Mouse (Mus musculus): ENCODE results near the gene Ubfd1. TPM values are rescaled to one million over a fixed set of nuclear protein-coding genes. Genes with fewer than 3 reads are reported as not detected.

Ubfd1 gene
- polyA plus RNA-seq, 1 experiment from 2014 or later: 108 TPM

GRCm38 (mm10) chr7:122045181-122045634 is 21.8 kb upstream of the Ubfd1 start:
- Histone ChIP-seq H3K4me3 (replicated peaks; ENCODE audit: low read depth, low read length) (no peak overlapping the region), H3K9ac (replicated peaks; ENCODE audit: low read length) (no peak overlapping the region), H3K4me2 (ENCODE audit: low read length) (no peak overlapping the region), H3K36me3 (ENCODE audit: control insufficient read depth, insufficient read depth, low read length) (peaks cover 30% of the 10 kb centered on the region), H3K27me3 (ENCODE audit: control insufficient read depth, insufficient read depth, low read length) (no peaks in the 10 kb centered on the region), H3K4me1 (ENCODE audit: control insufficient read depth, insufficient read depth, low read length) (no peaks in the 10 kb centered on the region), H3K9me3 (ENCODE audit: control insufficient read depth, low read length) (no peaks in the 10 kb centered on the region), H3K27ac (replicated peaks; ENCODE audit: low read depth, low read length) (no peak overlapping the region)
- ATAC-seq (ENCODE audit: low FRiP score, low TSS enrichment): no peak
- 87% methylated on average over 4 of the region's 4 CpGs for WGBS
- no peak for DNase-seq

GRCm38 (mm10) chr7:122045711-122046110 is 21.3 kb upstream of the Ubfd1 start:
- WGBS: 94% methylated on average over 1 of the region's 1 CpGs
- no peak overlapping the region for H3K27ac ChIP-seq (replicated peaks; ENCODE audit: low read depth, low read length)
- DNase-seq (no peak), ATAC-seq (ENCODE audit: low FRiP score, low TSS enrichment) (no peak)
- H3K4me3 ChIP-seq (replicated peaks; ENCODE audit: low read depth, low read length): no peak overlapping the region
- peaks cover 30% of the 10 kb centered on the region for H3K36me3 ChIP-seq (ENCODE audit: control insufficient read depth, insufficient read depth, low read length)
- H3K4me1 ChIP-seq (ENCODE audit: control insufficient read depth, insufficient read depth, low read length): no peaks in the 10 kb centered on the region
- H3K27me3 ChIP-seq (ENCODE audit: control insufficient read depth, insufficient read depth, low read length): no peaks in the 10 kb centered on the region
- H3K9ac ChIP-seq (replicated peaks; ENCODE audit: low read length): no peak overlapping the region
- no peak overlapping the region for H3K4me2 ChIP-seq (ENCODE audit: low read length)
- no peaks in the 10 kb centered on the region for H3K9me3 ChIP-seq (ENCODE audit: control insufficient read depth, low read length)

- no peak overlapping the region for H3K9ac ChIP-seq (replicated peaks; ENCODE audit: low read length)
- H3K27ac ChIP-seq (replicated peaks; ENCODE audit: low read depth, low read length): no peak overlapping the region
- no peaks in the 10 kb centered on the region for H3K27me3 ChIP-seq (ENCODE audit: control insufficient read depth, insufficient read depth, low read length)
- H3K9me3 ChIP-seq (ENCODE audit: control insufficient read depth, low read length): no peaks in the 10 kb centered on the region
- H3K4me2 ChIP-seq (ENCODE audit: low read length): no peak overlapping the region
- no peak for DNase-seq
- no peaks in the 10 kb centered on the region for H3K4me1 ChIP-seq (ENCODE audit: control insufficient read depth, insufficient read depth, low read length)
- ATAC-seq (ENCODE audit: low FRiP score, low TSS enrichment): no peak
- WGBS: 92% methylated on average over 2 of the region's 2 CpGs
- no peak overlapping the region for H3K4me3 ChIP-seq (replicated peaks; ENCODE audit: low read depth, low read length)
- peaks cover 29% of the 10 kb centered on the region for H3K36me3 ChIP-seq (ENCODE audit: control insufficient read depth, insufficient read depth, low read length)
Measured at GRCm38 (mm10) chr7:122046813-122047212, 20.2 kb upstream of the Ubfd1 start.

GRCm38 (mm10) chr7:122048191-122048590 is 18.8 kb upstream of the Ubfd1 start:
- Histone ChIP-seq H3K27me3 (ENCODE audit: control insufficient read depth, insufficient read depth, low read length) (no peaks in the 10 kb centered on the region), H3K4me2 (ENCODE audit: low read length) (no peak overlapping the region), H3K27ac (replicated peaks; ENCODE audit: low read depth, low read length) (no peak overlapping the region), H3K4me1 (ENCODE audit: control insufficient read depth, insufficient read depth, low read length) (no peaks in the 10 kb centered on the region), H3K9me3 (ENCODE audit: control insufficient read depth, low read length) (no peaks in the 10 kb centered on the region), H3K9ac (replicated peaks; ENCODE audit: low read length) (no peak overlapping the region), H3K36me3 (ENCODE audit: control insufficient read depth, insufficient read depth, low read length) (peaks cover 29% of the 10 kb centered on the region), H3K4me3 (replicated peaks; ENCODE audit: low read depth, low read length) (no peak overlapping the region)
- no peak for DNase-seq
- 96% methylated on average over 9 of the region's 9 CpGs for WGBS
- ATAC-seq (ENCODE audit: low FRiP score, low TSS enrichment): no peak

GRCm38 (mm10) chr7:122050834-122051233 is 16.1 kb upstream of the Ubfd1 start:
- WGBS: 88% methylated on average over 1 of the region's 1 CpGs
- Histone ChIP-seq H3K27ac (replicated peaks; ENCODE audit: low read depth, low read length) (no peak overlapping the region), H3K9ac (replicated peaks; ENCODE audit: low read length) (no peak overlapping the region), H3K27me3 (ENCODE audit: control insufficient read depth, insufficient read depth, low read length) (no peaks in the 10 kb centered on the region), H3K4me1 (ENCODE audit: control insufficient read depth, insufficient read depth, low read length) (no peaks in the 10 kb centered on the region), H3K36me3 (ENCODE audit: control insufficient read depth, insufficient read depth, low read length) (peaks cover 32% of the 10 kb centered on the region), H3K4me3 (replicated peaks; ENCODE audit: low read depth, low read length) (no peak overlapping the region), H3K4me2 (ENCODE audit: low read length) (no peak overlapping the region), H3K9me3 (ENCODE audit: control insufficient read depth, low read length) (no peaks in the 10 kb centered on the region)
- DNase-seq (no peak), ATAC-seq (ENCODE audit: low FRiP score, low TSS enrichment) (no peak)

GRCm38 (mm10) chr7:122056633-122057032 is 10.3 kb upstream of the Ubfd1 start:
- no peaks in the 10 kb centered on the region for H3K4me1 ChIP-seq (ENCODE audit: control insufficient read depth, insufficient read depth, low read length)
- whole genome bisulfite sequencing: 92% methylated on average over 5 of the region's 5 CpGs
- no peaks in the 10 kb centered on the region for H3K27me3 ChIP-seq (ENCODE audit: control insufficient read depth, insufficient read depth, low read length)
- H3K9me3 ChIP-seq (ENCODE audit: control insufficient read depth, low read length): no peaks in the 10 kb centered on the region
- no peak overlapping the region for H3K4me3 ChIP-seq (replicated peaks; ENCODE audit: low read depth, low read length)
- no peak overlapping the region for H3K4me2 ChIP-seq (ENCODE audit: low read length)
- H3K9ac ChIP-seq (replicated peaks; ENCODE audit: low read length): no peak overlapping the region
- peaks cover 30% of the 10 kb centered on the region for H3K36me3 ChIP-seq (ENCODE audit: control insufficient read depth, insufficient read depth, low read length)
- DNase-seq (no peak), ATAC-seq (ENCODE audit: low FRiP score, low TSS enrichment) (no peak)
- H3K27ac ChIP-seq (replicated peaks; ENCODE audit: low read depth, low read length): no peak overlapping the region

GRCm38 (mm10) chr7:122065656-122066055 is 1.3 kb upstream of the Ubfd1 start:
- no peak overlapping the region for H3K27ac ChIP-seq (replicated peaks; ENCODE audit: low read depth, low read length)
- no peak for ATAC-seq (ENCODE audit: low FRiP score, low TSS enrichment)
- H3K4me2 ChIP-seq (ENCODE audit: low read length): peak overlapping the region; percentile 85
- 0 out of 2 replicates have a peak overlapping the region, but pooled peaks have one; percentile 14 for H3K9ac ChIP-seq (replicated peaks; ENCODE audit: low read length)
- 74% methylated on average over 1 of the region's 1 CpGs for WGBS
- no peaks in the 10 kb centered on the region for H3K9me3 ChIP-seq (ENCODE audit: control insufficient read depth, low read length)
- peak overlapping the region; percentile 100; the same call in 1 of the 2 replicates for H3K4me3 ChIP-seq (replicated peaks; ENCODE audit: low read depth, low read length)
- no peaks in the 10 kb centered on the region for H3K27me3 ChIP-seq (ENCODE audit: control insufficient read depth, insufficient read depth, low read length)
- H3K4me1 ChIP-seq (ENCODE audit: control insufficient read depth, insufficient read depth, low read length): peaks cover 23% of the 10 kb centered on the region
- H3K36me3 ChIP-seq (ENCODE audit: control insufficient read depth, insufficient read depth, low read length): peaks cover 20% of the 10 kb centered on the region
- DNase-seq: no peak

- H3K36me3 ChIP-seq (ENCODE audit: control insufficient read depth, insufficient read depth, low read length): peaks cover 26% of the 10 kb centered on the region
- H3K9ac ChIP-seq (replicated peaks; ENCODE audit: low read length): peak overlapping the region; percentile 92
- H3K4me2 ChIP-seq (ENCODE audit: low read length): peak overlapping the region; percentile 85
- peak overlapping the region; percentile 100 for H3K4me3 ChIP-seq (replicated peaks; ENCODE audit: low read depth, low read length)
- no peaks in the 10 kb centered on the region for H3K9me3 ChIP-seq (ENCODE audit: control insufficient read depth, low read length)
- ATAC-seq (ENCODE audit: low FRiP score, low TSS enrichment): no peak
- H3K27ac ChIP-seq (replicated peaks; ENCODE audit: low read depth, low read length): peak overlapping the region; percentile 95
- no peaks in the 10 kb centered on the region for H3K27me3 ChIP-seq (ENCODE audit: control insufficient read depth, insufficient read depth, low read length)
- H3K4me1 ChIP-seq (ENCODE audit: control insufficient read depth, insufficient read depth, low read length): peaks cover 23% of the 10 kb centered on the region
- no peak for DNase-seq
- 22% methylated on average over 31 of the region's 31 CpGs for WGBS
Measured at GRCm38 (mm10) chr7:122066102-122066944, 652 bp upstream of the Ubfd1 start.
